ENCODE assay signal across 28 mouse cellular contexts in the genomic region with DNA sequence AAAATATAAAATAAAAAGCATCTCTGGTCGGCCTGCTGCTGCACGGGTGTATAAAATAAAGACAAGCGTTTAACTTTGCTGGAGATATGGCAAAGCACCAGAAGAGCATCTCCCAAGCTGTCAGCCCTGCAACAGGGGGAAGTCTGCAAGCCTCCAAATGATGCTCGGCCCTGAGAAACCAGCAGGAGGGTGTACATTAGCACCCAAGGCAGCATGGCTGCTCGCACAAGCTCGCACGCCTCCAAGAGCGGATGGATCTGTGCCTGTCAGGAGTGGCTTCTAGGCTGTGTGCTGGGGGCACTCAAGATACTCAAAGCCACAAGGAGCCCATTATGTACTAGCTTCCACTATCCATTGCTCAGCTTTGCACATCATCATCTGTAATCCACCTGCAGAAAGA. TPM values are rescaled to one million over a fixed set of nuclear protein-coding genes. Genes with fewer than 3 reads are reported as not detected.
DNase-seq lines count a peak whose midpoint lies in the region; ATAC-seq and TF ChIP-seq lines count a peak whose summit lies in the region.
"Had no signal": no experiment of that assay in that cellular context is flagged by ENCODE, and none has a peak within 500 bp of the region (broad histone marks: within the 10 kb centered on the region; RNA-seq: fewer than 3 reads in every experiment).

No protein-coding gene starts in this region.

- H3K4me3 ChIP-seq in forebrain, embryonic 14.5 days (ENCODE audit: low read depth, low read length) = no peak overlapping the region
- no peak overlapping the region for H3K4me3 ChIP-seq in forebrain, embryonic 12.5 days (replicated peaks)
- no peak overlapping the region for H3K4me3 ChIP-seq in layer of hippocampus, adult 2 months
- H3K4me3 ChIP-seq in forebrain, postnatal 0 days (ENCODE audit: low read depth, low read length) = no peak overlapping the region
- H3K4me3 ChIP-seq: embryonic facial prominence, embryonic 15.5 days; gastrocnemius, adult 2 months; heart, embryonic 15.5 days; hindbrain, embryonic 13.5 days; left cerebral cortex, adult 2 months; limb, embryonic 10.5 days; liver, embryonic 15.5 days; lung, embryonic 15.5 days; midbrain, embryonic 15.5 days; myocyte; neural tube, embryonic 15.5 days; stomach, embryonic 15.5 days had no signal

- no peaks in the 10 kb centered on the region for H3K4me1 ChIP-seq in forebrain, embryonic 14.5 days (ENCODE audit: control insufficient read depth, insufficient read depth, low read length)
- H3K4me1 ChIP-seq in forebrain, embryonic 12.5 days = no peaks in the 10 kb centered on the region
- no peaks in the 10 kb centered on the region for H3K4me1 ChIP-seq in forebrain, postnatal 0 days (ENCODE audit: insufficient read depth)
- H3K4me1 ChIP-seq: hindbrain, embryonic 13.5 days; limb, embryonic 10.5 days; liver, embryonic 15.5 days; lung, embryonic 15.5 days; midbrain, embryonic 15.5 days; neural tube, embryonic 15.5 days had no signal

- 0 out of 2 replicates have a peak, but pooled peaks have one; percentile 10 for TF ChIP-seq CTCF in layer of hippocampus, adult 2 months (conservative IDR thresholded peaks at IDR 0.05)
- TF ChIP-seq CTCF in forebrain, postnatal 0 days (IDR thresholded peaks at IDR 0.05; ENCODE audit: low read depth) = peak; percentile 11; the same call in 1 of the 2 replicates

- DNase-seq in forebrain, embryonic 14.5 days (ENCODE audit: low spot score) = peak; percentile 30
- DNase-seq in layer of hippocampus, adult 2 months (ENCODE audit: low spot score in 2 of 2) = peak; percentile 23 to 40
- no peak for DNase-seq in layer of hippocampus, postnatal 25 days (ENCODE audit: extremely low spot score in 1 of 2, low spot score in 1 of 2)
- DNase-seq in forebrain, postnatal 0 days = peak; percentile 50
- peak; percentile 19 for DNase-seq in right cerebral cortex, postnatal 4 days
- DNase-seq in gastrocnemius, adult 8-10 months (ENCODE audit: low spot score in 2 of 2) = no peak
- DNase-seq: adrenal gland, postnatal 14 days; cerebellum, adult 9-11 months; gastrocnemius, adult 2 months; heart, postnatal 36 days; kidney, adult 11 months; kidney, postnatal 4 days; liver; lung, postnatal 36 days; thymus, adult 18-20 months; thymus, postnatal 36 days had no signal

- WGBS in forebrain, embryonic 14.5 days = 82% methylated on average over 8 of the region's 8 CpGs
- WGBS in forebrain, embryonic 12.5 days = 84% methylated on average over 8 of the region's 8 CpGs
- 55% methylated on average over 8 of the region's 8 CpGs for WGBS in forebrain, postnatal 0 days

- no peaks in the 10 kb centered on the region for H3K27me3 ChIP-seq in forebrain, embryonic 14.5 days (replicated peaks; ENCODE audit: control insufficient read depth, insufficient read depth, low read length)
- no peaks in the 10 kb centered on the region for H3K27me3 ChIP-seq in forebrain, embryonic 12.5 days
- H3K27me3 ChIP-seq in forebrain, postnatal 0 days (ENCODE audit: insufficient read depth, low read length) = no peaks in the 10 kb centered on the region
- H3K27me3 ChIP-seq: embryonic facial prominence, embryonic 15.5 days; heart, embryonic 15.5 days; hindbrain, embryonic 13.5 days; liver, embryonic 15.5 days; lung, embryonic 15.5 days; midbrain, embryonic 15.5 days; neural tube, embryonic 15.5 days; stomach, embryonic 15.5 days had no signal

- H3K4me2 ChIP-seq in forebrain, embryonic 14.5 days (ENCODE audit: low read length) = no peak overlapping the region
- H3K4me2 ChIP-seq in forebrain, embryonic 12.5 days = no peak overlapping the region
- no peak overlapping the region; the same call in 1 of the 2 replicates for H3K4me2 ChIP-seq in forebrain, postnatal 0 days (ENCODE audit: low read depth)
- H3K4me2 ChIP-seq: embryonic facial prominence, embryonic 15.5 days; heart, embryonic 15.5 days; hindbrain, embryonic 13.5 days; liver, embryonic 15.5 days; lung, embryonic 15.5 days; midbrain, embryonic 15.5 days; neural tube, embryonic 15.5 days; stomach, embryonic 15.5 days had no signal

- H3K27ac ChIP-seq in forebrain, embryonic 14.5 days (ENCODE audit: low read depth, low read length) = no peak overlapping the region
- H3K27ac ChIP-seq in forebrain, embryonic 12.5 days = no peak overlapping the region
- H3K27ac ChIP-seq in layer of hippocampus, adult 2 months = peak overlapping the region; percentile 32
- 0 out of 2 replicates have a peak overlapping the region, but pooled peaks have one; percentile 21 for H3K27ac ChIP-seq in forebrain, postnatal 0 days (ENCODE audit: low read depth, low read length)
- H3K27ac ChIP-seq: embryonic facial prominence, embryonic 15.5 days; gastrocnemius, adult 2 months; heart, embryonic 15.5 days; hindbrain, embryonic 13.5 days; left cerebral cortex, adult 2 months; limb, embryonic 10.5 days; liver, embryonic 15.5 days; lung, embryonic 15.5 days; midbrain, embryonic 15.5 days; neural tube, embryonic 15.5 days; stomach, embryonic 15.5 days had no signal

- H3K36me3 ChIP-seq in forebrain, embryonic 14.5 days (ENCODE audit: control insufficient read depth, insufficient read depth, low read length) = 0 out of 2 replicates have a peak, but pooled peaks cover 3% of the 10 kb centered on the region
- peaks cover 12% of the 10 kb centered on the region for H3K36me3 ChIP-seq in forebrain, embryonic 12.5 days (replicated peaks)
- no peaks in the 10 kb centered on the region for H3K36me3 ChIP-seq in forebrain, postnatal 0 days (ENCODE audit: insufficient read depth)
- H3K36me3 ChIP-seq: heart, embryonic 15.5 days; liver, embryonic 15.5 days; midbrain, embryonic 15.5 days had no signal

- ATAC-seq in forebrain, embryonic 14.5 days = peak; percentile 54; the same call in 1 of the 2 replicates
- no peak for ATAC-seq in forebrain, embryonic 12.5 days (ENCODE audit: low FRiP score)
- ATAC-seq in forebrain, postnatal 0 days = peak; percentile 76
- ATAC-seq: midbrain, embryonic 15.5 days had no signal

- H3K9ac ChIP-seq in forebrain, embryonic 14.5 days (ENCODE audit: low read length) = no peak overlapping the region
- no peak overlapping the region for H3K9ac ChIP-seq in forebrain, embryonic 12.5 days
- no peak overlapping the region for H3K9ac ChIP-seq in forebrain, postnatal 0 days
- H3K9ac ChIP-seq: embryonic facial prominence, embryonic 15.5 days; heart, embryonic 15.5 days; hindbrain, embryonic 13.5 days; liver, embryonic 15.5 days; lung, embryonic 15.5 days; midbrain, embryonic 15.5 days; neural tube, embryonic 15.5 days; stomach, embryonic 15.5 days had no signal

- no peaks in the 10 kb centered on the region for H3K9me3 ChIP-seq in forebrain, embryonic 14.5 days (replicated peaks; ENCODE audit: control insufficient read depth, low read length)
- no peaks in the 10 kb centered on the region for H3K9me3 ChIP-seq in forebrain, embryonic 12.5 days
- H3K9me3 ChIP-seq in forebrain, postnatal 0 days (ENCODE audit: low read length) = no peaks in the 10 kb centered on the region
- H3K9me3 ChIP-seq: embryonic facial prominence, embryonic 15.5 days; heart, embryonic 15.5 days; hindbrain, embryonic 13.5 days; limb, embryonic 10.5 days; liver, embryonic 15.5 days; lung, embryonic 15.5 days; midbrain, embryonic 15.5 days; neural tube, embryonic 15.5 days; stomach, embryonic 15.5 days had no signal

RNA-seq across cellular contexts. Expression of a gene that starts 39.8 kb away (rescaled TPM):
- polyA plus RNA-seq in forebrain, embryonic 14.5 days (2014; fragmentation: Nextera tagmentation; extraction: Ambion mirVana) = 6.3 and 6.5 TPM in 2 replicates
- 20.9 and 23.1 TPM in 2 replicates for polyA plus RNA-seq in forebrain, embryonic 12.5 days (2016; fragmentation: Nextera tagmentation; extraction: Ambion mirVana)
- 10 to 100 TPM; 24.6 to 25.2 TPM for total RNA-seq in layer of hippocampus, adult 2 months (2021)
- total RNA-seq in layer of hippocampus, postnatal 25 days (2021) = 10 to 100 TPM; 24.2 to 25.6 TPM
- 8.5 and 11.3 TPM in 2 replicates for total RNA-seq in forebrain, postnatal 0 days (2014; rRNA removed)
- polyA plus RNA-seq in forebrain, postnatal 0 days (2015; fragmentation: Nextera tagmentation; extraction: Ambion mirVana) = 2.5 and 3.5 TPM in 2 replicates
- 10 to 100 TPM; 11.1 to 16.3 (median 12.9) TPM for total RNA-seq in gastrocnemius, adult 8-10 months (2022)

Comparison
In these comparisons a context has a peak if more than half of its experiments do, and no peak if none do; other contexts are left out.
1. DNase-seq: peak in forebrain, embryonic 14.5 days (single experiment), layer of hippocampus, adult 2 months (2 of 2), forebrain, postnatal 0 days (single experiment) and right cerebral cortex, postnatal 4 days (single experiment); none in layer of hippocampus, postnatal 25 days (0 of 2) and gastrocnemius, adult 8-10 months (0 of 2).
2. H3K27ac ChIP-seq: peak in layer of hippocampus, adult 2 months (single experiment) and forebrain, postnatal 0 days (single experiment); none in forebrain, embryonic 14.5 days (single experiment) and forebrain, embryonic 12.5 days (single experiment).